Mouse (Mus musculus) frontal cortex, postnatal 10 days (tissue): ENCODE measurements around the gene Olfr154.
"Not testable (repeated sequence)": the region's sequence is repeated elsewhere in the genome, so short reads cannot be mapped to it uniquely, and the experiment has no call there.

Experiments
- DNase-seq, 2 experiments: peaks; one replicate each; pipeline ENCODE4 v3.0.0; 2022; ENCODE audit warnings: low spot score in 2 of 2, mixed read lengths in 1 of 2

Gene Olfr154

GRCm38 (mm10) chr2:85664355-85664754 lies at the start of gene Olfr154:
Gene Olfr154 (minus strand): TSS chr2:85664455.
- DNase-seq, result not testable (repeated sequence)

GRCm38 (mm10) chr2:85711159-85711558 lies 46.9 kb upstream of the Olfr154 start:
- no peak for DNase-seq

GRCm38 (mm10) chr2:85710680-85711079 lies 46.4 kb upstream of the Olfr154 start:
- DNase-seq, result not testable (repeated sequence)

DNA sequence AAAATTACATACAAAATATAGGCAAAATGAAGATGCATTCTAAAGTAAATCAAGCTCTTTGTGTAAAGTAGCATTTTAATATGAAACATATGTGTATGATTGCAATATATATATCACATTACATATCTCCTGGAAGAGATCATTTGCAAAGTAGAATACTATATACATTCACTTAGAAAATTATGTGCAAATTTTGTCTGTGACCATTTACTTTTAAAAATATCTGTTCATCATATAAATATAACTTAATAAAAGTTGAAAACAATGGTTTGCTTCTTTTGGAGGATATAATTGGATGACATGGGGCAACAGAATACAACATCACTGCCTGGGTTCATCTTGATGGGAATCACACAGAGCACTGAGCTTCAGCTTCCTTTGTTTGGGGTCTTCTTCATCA lies 24.9 kb upstream of the Olfr154 start, which contains the start of gene Olfr1008:
Gene Olfr1008 (plus strand): TSS at position 301 of the 400 bp plus-strand sequence.
- DNase-seq, result no peak

DNA sequence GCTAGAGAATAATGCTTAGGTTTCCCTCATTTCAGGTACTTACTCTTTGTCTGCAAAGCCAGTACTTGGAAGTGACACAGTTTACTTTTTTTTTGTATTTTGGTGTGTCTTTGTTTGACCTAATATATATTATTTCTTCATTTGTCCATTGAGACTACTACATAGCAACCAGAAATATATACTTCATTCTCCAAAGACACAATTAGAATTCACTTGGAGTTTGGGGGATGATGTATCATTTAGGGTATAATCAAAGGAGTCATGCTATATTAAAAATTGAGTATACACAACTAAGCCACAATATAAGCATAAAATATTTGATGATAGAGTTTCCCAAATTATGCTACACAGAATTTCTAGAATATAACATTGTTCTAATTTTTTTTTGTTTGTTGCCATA lies 14.4 kb upstream of the Olfr154 start, which contains the start of gene Olfr1006:
Gene Olfr1006 (minus strand): TSS at position 101 of the 400 bp plus-strand sequence.
- no peak for DNase-seq

GRCm38 (mm10) chr2:85650604-85651003 lies 13.7 kb downstream of the Olfr154 start, which contains the start of gene Olfr1002:
Gene Olfr1002 (minus strand): TSS chr2:85650704.
- DNase-seq, result no peak
